Mouse (Mus musculus): ENCODE results near the gene Trpm8.

DNA sequence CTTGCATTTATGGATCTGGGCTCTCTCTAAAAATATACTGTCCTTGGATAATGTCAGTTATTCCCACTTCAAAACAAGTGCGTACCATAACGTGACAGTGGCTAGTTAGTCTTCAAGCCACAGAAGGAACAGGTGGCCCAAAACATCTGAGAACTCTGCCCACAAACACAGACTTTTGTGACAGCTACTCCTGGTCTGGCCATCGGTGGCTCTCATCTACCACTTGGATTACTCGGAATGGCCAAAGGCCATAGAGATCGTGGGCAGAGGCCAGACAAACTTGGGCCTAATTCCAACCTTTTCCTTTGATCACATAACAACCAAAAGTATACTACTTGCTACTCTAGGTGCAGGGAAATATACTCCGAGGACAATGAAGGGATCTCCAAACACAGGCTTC lies 9.4 kb upstream of the Trpm8 start:
- TF ChIP-seq POLR2A (IDR thresholded peaks at IDR 0.05; ENCODE audit: insufficient read length, low read depth) = no peak
- TF ChIP-seq REST (IDR thresholded peaks at IDR 0.05; ENCODE audit: insufficient read depth, insufficient read length) = no peak
- peak in 1 of 3 experiments; percentile 39 for TF ChIP-seq MYOD1 (IDR thresholded peaks at IDR 0.05; ENCODE audit: control insufficient read depth in 1 of 3, insufficient read length in 2 of 3, low read depth in 2 of 3)
- TF ChIP-seq E2F4 (IDR thresholded peaks at IDR 0.05; ENCODE audit: insufficient read depth) = no peak
- no peak for TF ChIP-seq MAX (IDR thresholded peaks at IDR 0.05; ENCODE audit: low read depth)
- TF ChIP-seq TCF12 (IDR thresholded peaks at IDR 0.05; ENCODE audit: insufficient read depth, poor library complexity, severe bottlenecking) = peak; percentile 86
- no peak for TF ChIP-seq CEBPB (IDR thresholded peaks at IDR 0.05; ENCODE audit: insufficient read depth, poor library complexity, severe bottlenecking)
- TF ChIP-seq USF1 (IDR thresholded peaks at IDR 0.05; ENCODE audit: low read depth) = no peak
- TF ChIP-seq POLR2AphosphoS2 (IDR thresholded peaks at IDR 0.05; ENCODE audit: insufficient read length, low read depth) = no peak
- TF ChIP-seq MYOG (IDR thresholded peaks at IDR 0.05; ENCODE audit: control insufficient read depth in 1 of 3, insufficient read depth in 1 of 3, insufficient read length in 2 of 3, low read depth in 2 of 3) = peak in 1 of 3 experiments; percentile 76
